In genomic region chr10:59236486-59236885, GRCm38 (mm10) we compare ENCODE assay signal across 13 mouse cellular contexts. TPM values are rescaled to one million over a fixed set of nuclear protein-coding genes. Genes with fewer than 3 reads are reported as not detected.
DNase-seq lines count a peak whose midpoint lies in the region; ATAC-seq lines count a peak whose summit lies in the region.
"Had no signal": no experiment of that assay in that cellular context is flagged by ENCODE, and none has a peak within 500 bp of the region (broad histone marks: within the 10 kb centered on the region; RNA-seq: fewer than 3 reads in every experiment).

No protein-coding gene starts in this region.

- ATAC-seq in megakaryocyte progenitor cell, adult 5-6 weeks (replicated peaks; ENCODE audit: poor library complexity) = peak; percentile 96
- ATAC-seq: forebrain, embryonic 14.5 days had no signal

- peak; percentile 72 for DNase-seq in layer of hippocampus, adult 9-11 months
- no peak for DNase-seq in layer of hippocampus, postnatal 36 days
- DNase-seq in adrenal gland, adult 8-10 months = peak; percentile 58
- peak; percentile 36 for DNase-seq in induced T-regulatory cell, adult 2 months (ENCODE audit: low read depth)
- no peak for DNase-seq in embryo, embryonic 11 days
- DNase-seq in thymus, postnatal 10 days (ENCODE audit: low spot score in 2 of 2) = no peak
- DNase-seq in frontal cortex, postnatal 10 days (ENCODE audit: low spot score in 2 of 2) = no peak
- DNase-seq: cerebellum, postnatal 25 days; gastrocnemius, postnatal 14 days; kidney, adult 8-10 months had no signal

RNA-seq across cellular contexts. Expression of gene Sowahc, which starts 14.7 kb away (rescaled TPM):
- 1 to 10 TPM; 7.1 to 7.3 TPM for total RNA-seq in layer of hippocampus, postnatal 36 days (2021)
- total RNA-seq in adrenal gland, adult 8-10 months (2022) = 10 to 100 TPM; 23.1 to 42.2 (median 35.8) TPM
- 10.0 and 19.3 TPM in 2 replicates for total RNA-seq in megakaryocyte progenitor cell, adult 5-6 weeks (2015)
- 11.5 and 19.2 TPM in 2 replicates for total RNA-seq in megakaryocyte progenitor cell, adult 5-6 weeks (2017)
- total RNA-seq: MEL had no signal

RNA-seq across cellular contexts. Expression of gene Sept10, which starts 14.8 kb away (rescaled TPM):
- 1 to 10 TPM; 7.8 to 8.2 TPM for total RNA-seq in layer of hippocampus, postnatal 36 days (2021)
- total RNA-seq in adrenal gland, adult 8-10 months (2022) = 10 to 100 TPM; 39.3 to 54.2 (median 49.7) TPM
- 2.5 and 5.6 TPM in 2 replicates for total RNA-seq in megakaryocyte progenitor cell, adult 5-6 weeks (2015)
- total RNA-seq in megakaryocyte progenitor cell, adult 5-6 weeks (2017) = 10.2 and 10.6 TPM in 2 replicates
- total RNA-seq: MEL had no signal

Comparison
In these comparisons a context has a peak if more than half of its experiments do, and no peak if none do; other contexts are left out.
1. DNase-seq: peak in layer of hippocampus, adult 9-11 months (single experiment), adrenal gland, adult 8-10 months (single experiment) and induced T-regulatory cell, adult 2 months (single experiment); none in layer of hippocampus, postnatal 36 days (0 of 2), embryo, embryonic 11 days (single experiment), thymus, postnatal 10 days (0 of 2) and frontal cortex, postnatal 10 days (0 of 2).